Mouse (Mus musculus) bone marrow macrophage, adult 2 months (primary cell): ENCODE data around the gene Erc2.

Source experiments
- CTCF ChIP-seq: IDR thresholded peaks from 2 replicates; pipeline ENCODE4 v1.5.1; 2012; ENCODE audit warnings: low read depth, mild to moderate bottlenecking, low read length, moderate library complexity
- POLR2A ChIP-seq: IDR thresholded peaks from 2 replicates; pipeline ENCODE4 v1.6.1; 2012; ENCODE audit warnings: mild to moderate bottlenecking, low read depth, low read length, borderline replicate concordance

- TF ChIP-seq CTCF, result no peak
- no peak for TF ChIP-seq POLR2A
These were observed 834.3 kb downstream of the Erc2 start for GRCm38 (mm10) chr14:28456372-28457076.
